Mouse (Mus musculus) kidney, postnatal 14 days (tissue): Measurements from ENCODE around the gene Gjc2.
A peak's percentile ranks its signal among the peaks of the same experiment; 100 is the strongest.

Source experiments
- DNase-seq: peaks from one replicate; pipeline ENCODE4 v3.0.0; 2022; ENCODE audit warnings: mixed read lengths

Gene Gjc2

GRCm38 (mm10) chr11:59208153-59208831, 25.3 kb upstream of the Gjc2 start, which contains the start of gene 2310033P09Rik:
Gene 2310033P09Rik, plus strand, starts transcription at chr11:59208321.
- peak; percentile 95 for DNase-seq

- peak; percentile 97 for DNase-seq
Observed at GRCm38 (mm10) chr11:59202081-59202995, 19.3 kb upstream of the Gjc2 start, which contains the start of gene Mrpl55. Gene Mrpl55, plus strand, starts transcription at chr11:59202486.

DNA sequence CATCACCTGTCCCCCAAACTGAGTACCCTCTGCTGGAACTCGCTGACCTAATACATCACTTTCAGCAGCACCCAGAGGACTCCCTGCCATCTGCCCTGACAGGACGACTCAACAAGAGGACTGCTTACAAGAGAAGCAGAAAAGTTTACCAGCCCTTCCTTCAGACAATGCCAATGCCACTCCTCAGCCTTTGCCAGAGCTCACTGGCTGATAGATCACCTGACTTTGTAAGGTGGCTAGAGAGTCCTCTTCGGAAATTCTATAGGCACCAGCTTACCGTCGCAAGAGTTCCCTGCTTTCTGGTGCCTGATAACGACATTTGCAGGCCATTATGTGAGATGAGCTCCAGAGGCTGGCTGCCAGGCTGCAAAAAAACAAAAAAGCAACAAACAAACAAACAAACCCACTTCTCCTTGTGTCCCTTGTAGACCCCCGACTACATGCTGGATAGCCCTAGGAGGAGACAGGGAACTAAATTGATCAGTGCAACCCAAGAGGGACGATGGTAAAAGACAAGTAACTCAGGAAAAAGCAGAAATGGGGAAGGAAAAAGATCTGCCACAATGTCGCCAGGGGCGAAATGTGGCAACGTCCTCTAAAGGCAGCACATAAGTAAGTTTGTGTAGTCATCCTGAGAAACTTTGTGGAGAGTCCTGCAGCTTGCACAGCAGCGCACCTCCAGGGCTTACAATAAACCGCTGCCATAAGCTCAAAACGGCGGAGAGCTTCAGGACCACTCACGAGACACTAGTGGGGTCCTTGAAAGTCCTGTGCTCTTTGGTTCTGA, 18.4 kb upstream of the Gjc2 start:
- DNase-seq = no peak

- DNase-seq = no peak
Observed at GRCm38 (mm10) chr11:59196230-59196629, 13.2 kb upstream of the Gjc2 start.

- DNase-seq = no peak
Observed at GRCm38 (mm10) chr11:59192059-59192386, 9.0 kb upstream of the Gjc2 start, which contains the start of gene Guk1. Gene Guk1, minus strand, starts transcription at chr11:59192212.

- DNase-seq = peak; percentile 95
Observed at GRCm38 (mm10) chr11:59191231-59192058, 8.4 kb upstream of the Gjc2 start.

DNA sequence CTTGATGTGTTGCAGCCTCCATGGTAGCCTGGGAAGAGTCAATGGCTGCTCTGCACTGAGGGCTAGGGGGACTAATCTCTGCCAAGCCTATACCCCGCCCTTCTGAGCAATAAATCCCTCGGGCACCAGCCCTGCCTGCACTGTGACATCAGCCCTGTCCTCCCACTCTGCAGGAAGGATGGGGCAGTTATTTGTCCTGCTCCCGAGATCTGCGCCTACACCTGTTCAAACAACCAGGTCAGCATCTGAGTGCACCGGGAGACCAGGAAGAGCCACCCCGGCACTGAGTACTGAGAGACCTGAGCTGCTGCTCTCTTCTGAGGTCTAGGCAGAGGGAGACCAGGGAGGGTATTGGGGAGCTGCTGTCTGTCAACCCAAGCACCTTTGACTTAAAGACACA, 4.7 kb upstream of the Gjc2 start:
- DNase-seq = no peak

DNA sequence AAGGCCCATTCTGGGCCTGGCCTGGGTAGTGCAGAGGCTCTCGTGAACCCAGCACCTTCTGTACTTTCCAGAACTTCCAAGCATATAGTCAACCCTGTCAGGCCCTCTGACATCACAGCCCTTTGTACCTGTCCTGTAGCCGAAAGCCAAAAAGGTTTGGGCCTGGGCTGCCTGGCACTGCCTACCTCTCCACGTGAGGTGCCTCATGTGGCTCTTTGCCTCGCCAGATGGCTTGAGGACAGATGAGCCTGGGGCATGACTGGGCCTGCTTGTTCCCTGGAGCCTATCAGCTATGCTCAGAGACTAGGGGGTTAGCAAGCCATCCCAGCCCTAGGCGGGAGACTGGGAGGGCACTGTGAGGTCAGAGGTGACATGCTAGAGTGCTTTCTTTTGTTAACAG, 2.5 kb upstream of the Gjc2 start:
- no peak for DNase-seq

- DNase-seq = peak; percentile 77
Observed at GRCm38 (mm10) chr11:59183821-59184220, 808 bp upstream of the Gjc2 start.

- DNase-seq = no peak
Observed at GRCm38 (mm10) chr11:59176921-59177320, 6.1 kb downstream of the Gjc2 start.

- DNase-seq = no peak
Observed at GRCm38 (mm10) chr11:59176475-59176874, 6.5 kb downstream of the Gjc2 start.

- DNase-seq = no peak
Observed at GRCm38 (mm10) chr11:59174189-59174838, 8.7 kb downstream of the Gjc2 start.

DNA sequence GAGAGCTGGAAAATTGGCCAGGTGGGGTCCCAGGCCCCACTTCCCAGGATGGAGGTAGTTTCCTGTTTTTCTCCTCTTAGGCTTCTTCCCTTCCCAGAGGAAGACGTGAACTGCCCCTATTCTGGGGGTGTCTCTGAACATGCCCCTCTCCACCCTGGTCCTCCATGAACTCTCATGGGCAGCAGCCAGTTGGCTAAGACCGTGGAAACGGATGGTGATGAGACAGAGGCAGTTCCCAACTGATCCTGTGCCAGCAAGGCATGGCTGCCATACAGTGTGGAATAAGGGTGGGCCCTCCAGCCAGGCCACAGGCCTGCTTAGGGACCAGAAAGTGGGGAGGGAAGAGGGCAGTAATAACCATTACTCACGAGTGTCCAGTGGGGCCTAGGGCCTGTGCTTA, 12.5 kb downstream of the Gjc2 start:
- no peak for DNase-seq

- no peak for DNase-seq
Observed at GRCm38 (mm10) chr11:59169807-59170206, 13.2 kb downstream of the Gjc2 start.

- DNase-seq = no peak
Observed at GRCm38 (mm10) chr11:59165616-59166241, 17.3 kb downstream of the Gjc2 start.

DNA sequence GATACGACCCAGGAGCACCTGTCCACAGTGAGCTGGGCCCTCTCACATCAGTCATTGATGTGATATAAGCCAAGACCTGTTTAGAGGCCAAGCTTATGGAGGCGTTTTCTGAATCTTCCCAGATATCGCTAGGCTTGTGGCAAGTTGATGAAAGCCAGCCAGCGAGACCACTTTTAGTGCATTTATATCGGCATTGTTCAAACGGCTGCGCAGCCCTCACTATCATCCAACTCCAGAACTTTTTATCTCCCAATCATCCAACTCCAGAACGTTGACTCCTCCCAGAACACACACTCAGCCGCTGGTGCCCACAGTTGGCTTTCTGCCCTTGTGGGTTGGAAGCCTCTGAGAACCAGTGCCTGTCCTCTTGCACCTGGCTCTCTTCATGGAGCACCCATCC, 18.6 kb downstream of the Gjc2 start:
- DNase-seq = no peak

DNA sequence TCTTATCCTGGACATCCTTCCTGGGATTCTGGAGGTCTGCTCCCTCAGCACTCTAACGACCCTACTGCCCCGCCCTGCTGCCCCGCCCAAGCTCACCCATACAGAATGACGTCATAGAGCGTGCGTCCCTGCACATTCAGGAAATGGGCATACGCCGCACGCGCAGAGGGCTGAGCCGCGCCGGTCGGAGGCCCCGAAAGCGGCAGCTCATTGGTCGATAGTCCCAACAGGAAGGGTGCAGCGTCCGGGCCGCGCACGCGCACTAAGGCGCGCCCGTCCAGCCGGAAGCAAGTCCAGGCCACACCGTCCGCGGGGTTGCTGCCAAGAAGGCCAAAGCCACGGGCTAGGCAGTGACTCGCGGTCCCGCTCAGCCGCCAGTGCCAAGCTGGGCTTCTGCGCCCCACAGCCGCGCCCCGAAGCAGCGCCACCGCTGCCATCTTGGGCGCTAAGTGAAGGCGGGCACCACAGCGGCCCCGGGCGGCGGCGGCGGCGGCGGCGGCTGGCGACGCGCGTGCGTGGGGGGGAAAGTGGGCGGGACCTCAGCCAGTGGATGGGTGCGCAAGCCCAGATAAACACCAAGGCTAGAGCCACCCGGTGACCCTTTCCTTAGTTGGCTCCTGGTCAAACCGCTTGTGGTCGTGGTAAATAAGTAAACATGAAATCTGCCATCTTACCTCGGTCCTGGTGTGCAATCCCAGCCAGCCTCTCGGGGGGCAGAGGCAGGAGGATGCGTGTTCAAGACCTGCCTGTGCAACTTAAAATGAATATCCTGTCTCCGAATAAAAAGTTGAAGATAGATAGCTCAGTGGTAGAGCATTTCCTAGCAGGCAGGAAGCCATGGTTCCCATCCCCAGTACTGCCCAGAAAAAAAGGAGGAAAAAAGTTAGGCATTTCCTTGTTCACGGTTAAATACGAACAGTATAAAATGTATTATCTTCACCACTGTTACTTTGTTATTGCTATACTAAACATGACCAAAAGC, 19.5 kb downstream of the Gjc2 start, which contains the start of gene Iba57:
Gene Iba57 (minus strand): TSS at position 485 of the 982 bp plus-strand sequence.
- DNase-seq = peak; percentile 99

DNA sequence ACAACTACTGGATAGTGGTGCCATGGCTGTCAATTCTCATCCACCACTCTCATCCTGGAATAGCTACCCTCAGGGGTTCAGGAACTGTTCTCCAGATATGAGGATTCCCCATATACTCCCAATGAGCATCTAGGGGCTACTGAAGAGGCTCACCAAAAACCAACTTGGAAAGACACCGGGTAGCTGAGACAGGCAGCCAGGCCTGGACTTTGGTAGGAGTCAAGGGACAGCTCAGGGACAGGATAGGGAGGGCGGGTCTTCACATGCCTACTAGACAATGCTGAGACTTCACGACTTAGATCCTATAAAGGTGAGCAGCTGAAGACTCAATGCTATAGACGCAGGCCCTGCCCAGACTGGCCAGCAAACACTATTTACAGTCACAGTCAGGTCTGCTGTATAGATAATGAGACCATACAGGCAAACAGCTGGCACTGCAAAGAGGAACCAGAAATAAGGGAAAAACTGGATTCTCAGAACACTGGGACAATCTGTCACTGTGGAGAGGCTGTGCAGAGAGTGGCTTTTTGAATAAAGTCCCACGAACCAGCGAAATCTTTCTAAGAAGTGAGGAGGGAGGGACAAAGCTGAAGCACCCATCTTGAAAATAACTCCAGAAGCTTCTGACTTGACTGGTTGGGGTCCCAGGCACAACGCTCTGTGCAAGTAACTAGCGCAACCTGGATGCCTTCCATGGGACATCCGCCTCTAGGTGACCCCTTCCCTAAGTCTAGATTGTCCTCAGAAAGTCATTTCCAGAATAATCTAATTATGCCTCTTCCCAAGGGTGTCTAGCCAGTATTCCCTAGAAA, 20.4 kb downstream of the Gjc2 start:
- no peak for DNase-seq

DNA sequence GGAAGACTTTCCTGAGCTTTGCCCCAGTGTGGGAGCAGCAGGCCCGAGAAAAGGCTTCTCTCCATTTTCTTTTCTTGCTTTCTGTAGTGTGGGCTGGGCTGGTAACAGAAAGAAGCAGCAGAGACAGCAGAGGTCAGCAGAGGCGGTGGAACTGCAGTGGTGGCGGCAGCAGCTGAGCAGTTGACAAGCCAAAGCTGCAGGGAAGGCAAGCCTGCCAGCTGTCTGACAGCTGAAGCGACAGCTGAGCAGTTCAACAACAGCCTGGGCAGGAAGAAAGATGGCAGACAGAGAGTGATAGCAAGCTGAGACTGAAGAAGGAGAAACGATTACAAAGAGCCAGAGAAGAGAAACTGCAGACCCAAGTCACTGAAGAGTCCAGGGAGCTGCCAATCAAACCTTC, 21.6 kb downstream of the Gjc2 start:
- peak; percentile 54 for DNase-seq
